Mouse (Mus musculus) activated CD4-positive, CD25-positive, alpha-beta regulatory T cell, adult 4 months (primary cell): ENCODE measurements around the gene Asf1a. TPM values are rescaled to one million over a fixed set of nuclear protein-coding genes. Genes with fewer than 3 reads are reported as not detected.
"Not testable (repeated sequence)": the region's sequence is repeated elsewhere in the genome, so short reads cannot be mapped to it uniquely, and the experiment has no call there.

ENCODE experiments used
- ATAC-seq: one replicate; pipeline ENCODE4 v1.8.0; 2017
- polyA plus RNA-seq, 2 experiments: library from polyadenylated mRNA; unstranded; fragments of 100-300 nt; shearing (Covaris generic); gene quantifications; one replicate each; pipeline ENCODE4 v1.2.1; 2017

Asf1a gene
- polyA plus RNA-seq, 2 experiments from 2014 or later = 7.2 to 9.1 TPM

GRCm38 (mm10) chr10:53650683-53651082 lies 54.1 kb downstream of the Asf1a start:
- peak; percentile 43 for ATAC-seq

- not testable (repeated sequence) for ATAC-seq
These were observed 57.7 kb downstream of the Asf1a start for GRCm38 (mm10) chr10:53654239-53654638.

Other genes starting within 250 kb of the Asf1a start
- 1 to 10 TPM; 1.7 to 1.9 TPM for gene Cep85l, start 216.8 kb upstream of the Asf1a start, polyA plus RNA-seq
- gene Mcm9, start 33.7 kb downstream of the Asf1a start, polyA plus RNA-seq = 1 to 10 TPM; 3.5 to 5.2 TPM
- gene Fam184a, start 154.4 kb downstream of the Asf1a start, polyA plus RNA-seq = not detected